Mouse (Mus musculus): ENCODE measurements at regions not wholly inside any gene's neighbourhood (a gene's known extent, or its start where the extent isn't known, plus 50 kb on each side); places are given as distances from the start of the nearest gene placed in this dataset.

GRCm38 (mm10) chr8:44692036-44692688, 243.1 kb upstream of the Fat1 start:
- TF ChIP-seq CTCF (IDR thresholded peaks at IDR 0.05; ENCODE audit: low read depth) = no peak
- H3K9ac ChIP-seq (replicated peaks; ENCODE audit: low read length) = no peak overlapping the region
- no peak for DNase-seq (ENCODE audit: low spot score)
- no peak for ATAC-seq
- peaks cover 13% of the 10 kb centered on the region; the same call in 1 of the 2 replicates for H3K4me1 ChIP-seq (ENCODE audit: insufficient read depth, low read length)
- H3K27me3 ChIP-seq (ENCODE audit: insufficient read depth, low read length) = no peaks in the 10 kb centered on the region
- no peaks in the 10 kb centered on the region for H3K36me3 ChIP-seq (ENCODE audit: insufficient read depth, low read length)
- H3K9me3 ChIP-seq (ENCODE audit: low read length) = no peaks in the 10 kb centered on the region
- H3K27ac ChIP-seq = no peak overlapping the region
- 67% methylated on average over 8 of the region's 8 CpGs for WGBS
- no peak overlapping the region for H3K4me3 ChIP-seq (ENCODE audit: low read length)
- H3K4me2 ChIP-seq (ENCODE audit: low read depth, low read length) = no peak overlapping the region

DNA sequence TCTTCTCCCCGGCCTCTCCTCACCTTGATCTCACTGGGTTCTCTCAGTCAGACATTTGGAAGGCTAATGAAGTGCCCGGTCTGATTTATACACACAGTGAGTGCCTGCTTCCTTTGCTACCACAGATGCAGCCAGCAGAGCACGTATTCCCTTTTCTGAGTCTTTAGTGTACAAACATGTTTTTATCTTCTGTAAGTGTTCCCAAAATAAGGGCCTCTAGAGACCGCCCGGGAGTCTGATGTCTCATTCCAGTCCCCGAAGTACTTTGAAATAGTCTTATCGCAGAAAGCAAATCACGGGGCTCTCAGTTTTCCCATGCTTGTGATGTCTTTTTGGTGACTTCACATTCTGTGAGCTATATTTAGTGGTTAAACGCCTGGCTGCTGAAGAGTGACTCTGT, 240.4 kb upstream of the Fat1 start:
- DNase-seq (ENCODE audit: low spot score) (peak; percentile 26), ATAC-seq (no peak)
- 52% methylated on average over 9 of the region's 9 CpGs for WGBS
- Histone ChIP-seq H3K9me3 (ENCODE audit: low read length) (no peaks in the 10 kb centered on the region), H3K9ac (replicated peaks; ENCODE audit: low read length) (no peak overlapping the region), H3K4me2 (ENCODE audit: low read depth, low read length) (peak overlapping the region; percentile 22; the same call in 1 of the 2 replicates), H3K36me3 (ENCODE audit: insufficient read depth, low read length) (no peaks in the 10 kb centered on the region), H3K4me1 (ENCODE audit: insufficient read depth, low read length) (peaks cover 13% of the 10 kb centered on the region; the same call in 1 of the 2 replicates), H3K27me3 (ENCODE audit: insufficient read depth, low read length) (no peaks in the 10 kb centered on the region), H3K27ac (no peak overlapping the region), H3K4me3 (ENCODE audit: low read length) (no peak overlapping the region)
- no peak for TF ChIP-seq CTCF (IDR thresholded peaks at IDR 0.05; ENCODE audit: low read depth)

DNA sequence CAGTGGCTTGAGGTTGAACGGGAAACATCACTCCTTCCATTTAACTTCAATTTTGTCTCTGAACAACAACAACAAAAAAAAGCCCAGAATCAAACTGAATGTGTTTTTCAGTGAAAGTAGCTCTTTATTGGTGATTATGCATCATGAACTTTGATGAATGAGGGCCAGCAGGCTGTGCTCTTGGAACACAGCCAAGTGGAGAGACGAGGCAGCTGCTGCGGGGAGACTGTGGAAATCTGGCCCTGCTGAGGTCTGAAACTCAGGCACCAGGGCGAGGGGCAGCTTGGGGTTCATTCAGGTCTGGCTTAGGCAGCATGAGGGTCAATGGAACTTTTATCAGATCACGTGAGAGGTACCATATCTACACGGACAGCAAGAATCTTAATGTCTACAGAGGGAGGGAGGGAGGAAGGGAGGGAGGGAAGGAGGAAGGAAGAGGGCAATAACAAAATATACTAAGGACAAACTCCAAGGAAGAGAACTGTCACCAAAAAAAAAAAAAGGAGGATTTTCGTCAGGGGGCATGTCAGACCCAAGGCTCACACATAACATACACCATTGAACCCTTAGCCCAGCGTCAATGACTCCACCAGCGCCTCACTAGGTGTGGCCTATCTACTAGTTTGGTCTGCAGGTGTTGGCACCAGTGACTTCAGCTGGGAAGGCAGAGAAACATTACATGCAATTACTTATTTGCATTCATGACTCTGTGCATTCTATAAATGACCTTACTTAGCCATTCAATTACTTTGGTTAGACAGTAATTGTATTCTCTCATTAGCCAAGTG, 239.0 kb upstream of the Fat1 start:
- Histone ChIP-seq H3K36me3 (ENCODE audit: insufficient read depth, low read length) (no peaks in the 10 kb centered on the region), H3K27me3 (ENCODE audit: insufficient read depth, low read length) (no peaks in the 10 kb centered on the region), H3K4me1 (ENCODE audit: insufficient read depth, low read length) (peaks cover 13% of the 10 kb centered on the region; the same call in 1 of the 2 replicates), H3K9ac (replicated peaks; ENCODE audit: low read length) (no peak overlapping the region), H3K4me2 (ENCODE audit: low read depth, low read length) (no peak overlapping the region), H3K4me3 (ENCODE audit: low read length) (no peak overlapping the region), H3K27ac (0 out of 2 replicates have a peak overlapping the region, but pooled peaks have one; percentile 54), H3K9me3 (ENCODE audit: low read length) (no peaks in the 10 kb centered on the region)
- peak; percentile 84 for DNase-seq (ENCODE audit: low spot score)
- no peak for TF ChIP-seq CTCF (IDR thresholded peaks at IDR 0.05; ENCODE audit: low read depth)
- 29% methylated on average over 9 of the region's 9 CpGs for WGBS
- peak; percentile 63 for ATAC-seq

- Histone ChIP-seq H3K27me3 (ENCODE audit: insufficient read depth, low read length) (no peaks in the 10 kb centered on the region), H3K4me3 (ENCODE audit: low read length) (no peak overlapping the region), H3K36me3 (ENCODE audit: insufficient read depth, low read length) (no peaks in the 10 kb centered on the region), H3K4me2 (ENCODE audit: low read depth, low read length) (no peak overlapping the region), H3K27ac (no peak overlapping the region), H3K9ac (replicated peaks; ENCODE audit: low read length) (no peak overlapping the region), H3K4me1 (ENCODE audit: insufficient read depth, low read length) (0 out of 2 replicates have a peak, but pooled peaks cover 5% of the 10 kb centered on the region), H3K9me3 (ENCODE audit: low read length) (no peaks in the 10 kb centered on the region)
- no peak for TF ChIP-seq CTCF (IDR thresholded peaks at IDR 0.05; ENCODE audit: low read depth)
- WGBS = 85% methylated on average over 18 of the region's 18 CpGs
- DNase-seq (ENCODE audit: low spot score) (no peak), ATAC-seq (no peak)
These were observed 235.7 kb upstream of the Fat1 start for GRCm38 (mm10) chr8:44699384-44700105.

DNA sequence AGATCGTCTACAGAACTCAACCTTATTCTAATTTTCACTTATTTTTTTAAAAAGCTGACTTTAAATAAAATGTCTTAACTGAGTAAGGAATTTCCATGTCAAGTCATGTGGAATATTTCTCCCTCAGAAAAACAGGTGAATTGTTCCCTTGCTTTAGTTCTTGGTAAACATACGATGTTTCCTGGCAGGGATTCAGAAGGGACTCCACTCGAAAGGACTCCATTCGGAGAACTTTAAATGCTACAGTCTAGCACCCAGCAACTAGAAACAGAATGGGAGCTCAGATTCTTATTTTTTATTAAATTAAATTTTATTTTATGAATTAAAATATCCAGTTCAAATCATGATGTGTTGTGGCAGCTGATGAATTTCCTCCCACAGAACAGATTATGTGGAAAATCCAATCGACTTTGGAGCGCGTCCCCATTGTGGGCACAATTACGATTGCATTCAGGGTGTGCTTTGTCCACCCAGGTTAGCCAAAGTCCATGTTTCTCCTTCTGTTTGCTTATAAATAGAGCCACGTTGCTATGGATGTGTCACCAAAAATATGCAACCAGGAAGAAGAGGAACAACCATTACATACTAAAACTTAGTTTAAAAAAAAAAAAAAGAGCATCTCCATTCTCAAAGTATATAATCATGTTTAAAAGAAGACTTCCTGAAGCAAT, 230.5 kb upstream of the Fat1 start:
- no peaks in the 10 kb centered on the region for H3K36me3 ChIP-seq (ENCODE audit: insufficient read depth, low read length)
- no peak overlapping the region for H3K4me3 ChIP-seq (ENCODE audit: low read length)

GRCm38 (mm10) chr8:44708659-44709170, 226.5 kb upstream of the Fat1 start:
- H3K36me3 ChIP-seq (ENCODE audit: insufficient read depth, low read length) = no peaks in the 10 kb centered on the region
- ATAC-seq = no peak
- 66% methylated on average over 7 of the region's 7 CpGs for whole genome bisulfite sequencing
- no peak overlapping the region for H3K4me2 ChIP-seq (ENCODE audit: low read depth, low read length)
- H3K4me3 ChIP-seq (ENCODE audit: low read length) = no peak overlapping the region
- H3K4me1 ChIP-seq (ENCODE audit: insufficient read depth, low read length) = no peaks in the 10 kb centered on the region
- H3K27ac ChIP-seq = no peak overlapping the region
- no peaks in the 10 kb centered on the region for H3K27me3 ChIP-seq (ENCODE audit: insufficient read depth, low read length)
- H3K9ac ChIP-seq (replicated peaks; ENCODE audit: low read length) = no peak overlapping the region
- no peak for TF ChIP-seq CTCF (IDR thresholded peaks at IDR 0.05; ENCODE audit: low read depth)
- no peak for DNase-seq (ENCODE audit: low spot score)
- no peaks in the 10 kb centered on the region for H3K9me3 ChIP-seq (ENCODE audit: low read length)

More for the DNA sequence above, 230.5 kb upstream of the Fat1 start:
- WGBS = 76% methylated on average over 9 of the region's 9 CpGs
- Histone ChIP-seq H3K27me3 (ENCODE audit: insufficient read depth, low read length) (no peaks in the 10 kb centered on the region), H3K27ac (no peak overlapping the region), H3K4me2 (ENCODE audit: low read depth, low read length) (no peak overlapping the region), H3K9ac (replicated peaks; ENCODE audit: low read length) (no peak overlapping the region), H3K9me3 (ENCODE audit: low read length) (no peaks in the 10 kb centered on the region), H3K4me1 (ENCODE audit: insufficient read depth, low read length) (no peaks in the 10 kb centered on the region)
- no peak for TF ChIP-seq CTCF (IDR thresholded peaks at IDR 0.05; ENCODE audit: low read depth)
- DNase-seq (ENCODE audit: low spot score) (no peak), ATAC-seq (no peak)
